Mouse (Mus musculus): Measurements from ENCODE around the gene Pole.
A peak's percentile ranks its signal among the peaks of the same experiment; 100 is the strongest.

Gene Pole

GRCm38 (mm10) chr5:110344524-110344923 is 58.4 kb downstream of the Pole start, which contains the start of gene Lrcol1:
Gene Lrcol1, plus strand, starts transcription at chr5:110344730.
- DNase-seq (ENCODE audit: low read depth, low spot score) = peak; percentile 27

GRCm38 (mm10) chr5:110345553-110345952 is 59.4 kb downstream of the Pole start:
- DNase-seq (ENCODE audit: low read depth, low spot score) = no peak

GRCm38 (mm10) chr5:110347006-110347405 is 60.9 kb downstream of the Pole start:
- no peak for DNase-seq (ENCODE audit: low read depth, low spot score)

DNA sequence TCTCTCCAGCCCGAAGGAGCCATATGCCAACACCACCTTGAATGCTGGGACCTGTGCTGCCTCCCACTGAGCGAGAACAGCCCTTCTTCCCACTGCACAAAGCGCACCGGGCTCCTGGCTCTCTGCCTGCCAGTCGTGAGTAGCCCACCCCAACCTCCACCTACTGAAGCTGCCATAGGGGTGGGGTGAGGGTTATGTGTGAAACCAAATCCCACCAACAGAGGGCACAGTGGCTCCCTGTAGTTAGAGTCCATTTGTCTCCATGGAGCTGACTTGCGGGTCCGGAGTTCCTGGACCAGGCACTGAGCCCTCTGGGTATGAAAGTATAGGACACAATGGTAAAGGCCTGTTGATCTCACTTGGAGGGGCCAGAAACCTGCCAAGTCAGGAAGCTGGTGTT is 68.6 kb downstream of the Pole start:
- peak; percentile 86 for DNase-seq (ENCODE audit: low read depth, low spot score)

GRCm38 (mm10) chr5:110357531-110358179 is 71.5 kb downstream of the Pole start:
- peak; percentile 85 for DNase-seq (ENCODE audit: low read depth, low spot score)

DNA sequence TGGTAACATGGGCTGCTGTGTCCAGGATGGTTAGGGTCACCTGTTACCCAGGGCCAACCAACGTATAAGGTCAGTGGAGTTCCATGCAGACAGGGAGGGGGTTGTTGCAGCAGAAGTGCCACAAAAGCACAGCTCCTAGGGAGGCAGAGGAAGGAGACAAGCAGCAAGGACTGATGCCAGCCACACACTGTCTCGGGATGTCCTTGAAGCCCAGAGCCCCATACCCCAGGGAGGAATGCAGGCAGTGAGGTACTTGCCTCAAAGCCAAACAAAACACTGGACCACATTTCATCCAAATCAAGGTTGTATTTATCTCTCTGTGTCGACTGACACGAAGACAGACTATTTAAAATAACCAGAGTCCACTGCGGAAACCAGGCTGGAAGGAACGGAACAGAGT is 75.4 kb downstream of the Pole start:
- DNase-seq (ENCODE audit: low read depth, low spot score) = no peak

- no peak for DNase-seq (ENCODE audit: low read depth, low spot score)
Observed at GRCm38 (mm10) chr5:110362813-110363178, 76.7 kb downstream of the Pole start.

DNA sequence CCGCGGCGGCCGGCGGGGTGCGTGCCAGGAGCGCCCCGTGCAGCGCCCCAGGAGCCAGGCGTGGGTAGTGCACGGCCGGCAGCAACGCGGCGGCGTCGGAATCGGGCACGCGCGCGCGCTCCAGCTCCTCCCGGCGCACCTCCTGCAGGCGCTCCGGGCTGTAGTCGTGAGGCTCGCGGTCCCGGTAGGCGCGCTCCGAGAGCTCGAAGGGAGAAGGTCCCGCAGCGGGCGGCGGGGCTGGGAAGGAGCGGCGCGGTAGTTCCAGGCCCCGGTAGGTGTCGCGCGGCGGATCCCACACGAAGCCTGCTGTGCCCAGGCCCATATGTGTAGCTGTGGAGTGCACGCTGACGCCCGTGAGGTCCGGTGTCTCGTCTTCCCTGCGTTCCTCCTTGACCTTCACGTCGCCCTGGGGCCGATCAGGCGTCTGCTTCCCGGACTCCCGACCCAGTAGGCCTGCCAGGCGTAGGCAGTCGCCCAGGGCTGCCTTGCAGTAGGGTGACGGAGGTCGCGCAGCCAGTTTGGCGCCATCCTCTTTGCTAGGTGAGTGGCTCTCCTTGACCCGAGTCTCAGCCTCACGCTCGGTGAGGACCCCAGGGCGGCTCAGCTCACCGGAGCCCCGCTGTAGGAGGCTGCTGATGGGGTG is 77.2 kb downstream of the Pole start:
- peak; percentile 71 for DNase-seq (ENCODE audit: low read depth, low spot score)

GRCm38 (mm10) chr5:110363822-110364545 is 77.9 kb downstream of the Pole start:
- peak; percentile 72 for DNase-seq (ENCODE audit: low read depth, low spot score)

- DNase-seq (ENCODE audit: low read depth, low spot score) = peak; percentile 83
Observed at GRCm38 (mm10) chr5:110376802-110377433, 90.8 kb downstream of the Pole start.

GRCm38 (mm10) chr5:110378181-110378583 is 92.1 kb downstream of the Pole start:
- DNase-seq (ENCODE audit: low read depth, low spot score) = peak; percentile 87

GRCm38 (mm10) chr5:110379086-110379485 is 93.0 kb downstream of the Pole start:
- no peak for DNase-seq (ENCODE audit: low read depth, low spot score)

DNA sequence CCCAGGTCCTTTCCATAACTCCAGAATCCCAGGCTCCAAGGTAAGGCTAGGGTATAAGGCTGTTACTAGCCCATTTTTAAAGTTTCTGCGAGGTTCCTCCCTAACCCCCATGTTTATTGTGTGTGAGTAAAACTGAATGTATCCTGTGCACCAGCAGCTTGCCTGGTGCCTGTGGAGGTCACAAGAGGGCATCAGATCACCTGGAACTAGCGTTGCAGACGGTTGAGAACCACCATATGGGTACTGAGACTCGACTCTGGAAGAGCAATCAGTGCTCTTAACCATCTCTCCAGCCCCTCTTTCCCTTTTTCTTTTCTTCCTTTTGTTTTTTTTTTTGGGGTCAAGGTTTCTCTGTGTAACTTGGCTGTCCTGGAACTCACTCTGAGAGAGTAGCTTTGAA is 93.7 kb downstream of the Pole start:
- DNase-seq (ENCODE audit: low read depth, low spot score) = no peak

DNA sequence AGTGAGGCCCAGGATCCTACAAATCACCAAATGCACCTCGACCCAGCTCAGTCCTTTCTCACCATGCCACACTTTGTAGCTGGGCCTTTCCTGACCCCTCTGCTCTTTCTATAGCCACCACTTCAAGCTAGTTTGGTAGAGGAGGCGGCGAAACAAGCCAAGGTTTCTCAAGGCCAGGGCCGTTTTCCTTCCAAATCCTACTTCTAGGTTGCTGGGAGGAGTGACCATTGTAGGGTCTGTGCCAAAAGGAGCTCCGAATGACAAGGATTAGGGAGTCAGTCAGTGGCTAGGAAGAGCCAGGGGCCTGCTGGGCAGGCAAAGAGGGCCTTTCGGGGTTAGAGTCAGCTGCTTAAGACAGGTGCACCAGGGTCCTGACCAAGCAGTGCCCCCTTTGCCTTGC is 98.4 kb downstream of the Pole start:
- DNase-seq (ENCODE audit: low read depth, low spot score) = no peak

DNA sequence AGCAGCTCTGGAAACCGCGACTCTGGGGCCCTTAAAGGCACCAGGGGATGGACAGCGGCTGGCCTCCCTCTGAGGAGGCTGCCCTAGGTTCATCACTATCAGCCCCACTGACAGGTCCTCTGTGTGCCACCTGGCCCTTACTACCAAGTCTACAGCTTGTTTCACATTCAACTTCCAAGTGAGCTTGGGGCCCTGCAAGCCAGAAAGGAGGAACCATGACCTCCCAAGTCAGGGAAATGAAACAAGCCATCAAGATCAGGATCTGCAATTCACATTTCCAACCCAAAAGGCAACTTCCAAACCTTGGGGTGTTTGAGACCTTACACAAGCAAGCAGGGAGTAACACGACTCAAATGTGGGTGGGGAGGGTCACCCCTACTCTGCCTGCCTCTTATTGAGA is 99.2 kb downstream of the Pole start:
- no peak for DNase-seq (ENCODE audit: low read depth, low spot score)

DNA sequence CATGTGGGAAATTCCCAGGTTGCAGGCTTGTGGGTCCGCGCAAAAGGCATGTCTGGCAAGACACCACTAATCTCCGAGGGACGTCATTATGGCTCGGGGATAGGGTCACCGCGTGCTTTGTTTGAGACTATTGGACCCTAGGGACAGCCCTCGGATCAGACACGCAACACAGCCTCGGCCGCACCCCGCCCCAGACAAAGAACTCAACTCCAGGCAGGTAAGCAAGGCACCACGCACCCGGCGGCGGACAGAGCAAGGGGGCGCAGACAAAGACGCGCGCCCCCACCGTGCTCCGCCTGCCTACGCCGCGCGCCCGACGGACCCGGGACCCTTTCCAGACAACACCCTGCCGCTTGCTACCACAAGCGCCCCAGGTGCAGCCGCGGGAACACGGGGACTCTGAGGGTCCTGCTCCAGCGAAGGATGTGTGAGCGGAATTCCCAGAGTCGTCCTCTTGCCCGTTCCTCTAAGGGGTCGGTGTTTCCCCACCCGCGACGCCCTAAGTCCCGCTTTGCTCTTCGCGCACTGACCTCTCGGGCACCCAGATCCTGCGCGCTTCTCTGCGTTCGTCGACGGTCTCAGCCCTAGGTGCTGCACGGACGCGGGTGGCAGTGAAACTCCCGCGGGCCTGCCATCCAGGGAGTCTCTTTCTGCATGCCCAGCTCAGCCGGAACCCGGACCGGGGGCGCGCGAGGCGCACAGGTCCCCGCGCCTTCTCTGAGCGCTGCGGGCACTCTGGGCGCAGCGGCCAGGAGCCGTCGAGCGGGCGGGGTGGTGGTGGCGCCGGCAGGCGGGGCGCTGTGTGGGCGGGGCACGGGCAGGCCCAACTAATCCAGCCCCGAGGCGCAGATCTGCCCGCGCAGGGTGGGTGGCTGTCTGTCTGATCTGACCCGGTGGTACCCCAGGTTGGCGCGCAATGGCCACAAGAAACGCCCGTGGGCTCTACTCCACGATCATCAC is 100.5 kb downstream of the Pole start:
- DNase-seq (ENCODE audit: low read depth, low spot score) = peak; percentile 42
